In the genomic region with DNA sequence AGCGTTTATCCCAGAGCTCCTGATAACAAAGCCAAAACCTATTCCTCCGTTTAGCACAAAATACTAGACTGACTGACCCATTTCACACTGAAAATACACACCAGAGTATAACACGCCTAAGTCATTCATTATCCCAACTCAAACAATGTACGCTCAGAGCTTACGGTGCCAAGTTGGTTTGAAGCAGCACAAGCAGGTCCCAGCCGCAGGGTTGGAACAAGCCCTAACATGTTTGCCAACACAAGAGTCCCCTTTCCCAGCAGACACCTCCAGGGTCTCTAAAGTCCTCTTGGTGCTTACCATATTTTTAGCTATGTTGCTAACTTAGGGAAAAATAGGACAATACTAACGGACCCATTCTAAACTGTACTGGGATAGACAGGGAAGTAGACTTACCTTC, we compare ENCODE assay signal across 24 mouse cellular contexts. TPM values are rescaled to one million over a fixed set of nuclear protein-coding genes. Genes with fewer than 3 reads are reported as not detected.
A peak's percentile ranks its signal among the peaks of the same experiment; 100 is the strongest.
DNase-seq lines count a peak whose midpoint lies in the region; ATAC-seq and TF ChIP-seq lines count a peak whose summit lies in the region.
"Had no signal": no experiment of that assay in that cellular context is flagged by ENCODE, and none has a peak within 500 bp of the region (broad histone marks: within the 10 kb centered on the region; RNA-seq: fewer than 3 reads in every experiment).

No protein-coding gene starts in this region.

- no peak for TF ChIP-seq EP300 in liver, postnatal 0 days (IDR thresholded peaks at IDR 0.05; ENCODE audit: low read depth)

- no peak for TF ChIP-seq CTCF in liver, postnatal 0 days (IDR thresholded peaks at IDR 0.05; ENCODE audit: low read depth)

- no peak overlapping the region for H3K4me3 ChIP-seq in forebrain, embryonic 16.5 days (replicated peaks; ENCODE audit: low read length)
- H3K4me3 ChIP-seq in forebrain, embryonic 15.5 days, result no peak overlapping the region
- H3K4me3 ChIP-seq in liver, postnatal 0 days (ENCODE audit: low read depth, low read length), result no peak overlapping the region
- no peak overlapping the region for H3K4me3 ChIP-seq in liver, embryonic 11.5 days (ENCODE audit: low read depth, low read length)
- H3K4me3 ChIP-seq in ES-E14 (ENCODE audit: insufficient read depth in 1 of 2, low read depth in 1 of 2, low read length in 2 of 2, poor library complexity in 1 of 2, severe bottlenecking in 1 of 2), result 0 out of 4 replicates have a peak overlapping the region, but pooled peaks of 1 of the 2 experiments have one; percentile 22
- H3K4me3 ChIP-seq: liver, embryonic 15.5 days; lung, embryonic 15.5 days had no signal

- no peaks in the 10 kb centered on the region for H3K27me3 ChIP-seq in forebrain, embryonic 16.5 days (replicated peaks; ENCODE audit: control insufficient read depth, insufficient read depth, low read length)
- H3K27me3 ChIP-seq in forebrain, embryonic 15.5 days, result no peaks in the 10 kb centered on the region
- no peaks in the 10 kb centered on the region for H3K27me3 ChIP-seq in liver, postnatal 0 days (ENCODE audit: insufficient read depth, low read length)
- no peaks in the 10 kb centered on the region for H3K27me3 ChIP-seq in liver, embryonic 11.5 days (replicated peaks; ENCODE audit: control insufficient read depth, insufficient read depth, low read length)
- H3K27me3 ChIP-seq: liver, embryonic 15.5 days; lung, embryonic 15.5 days; Patski had no signal

- H3K4me2 ChIP-seq in forebrain, embryonic 16.5 days (ENCODE audit: low read length), result no peak overlapping the region
- no peak overlapping the region for H3K4me2 ChIP-seq in forebrain, embryonic 15.5 days (replicated peaks)
- no peak overlapping the region for H3K4me2 ChIP-seq in liver, postnatal 0 days (ENCODE audit: low read depth, low read length)
- no peak overlapping the region for H3K4me2 ChIP-seq in liver, embryonic 11.5 days
- H3K4me2 ChIP-seq: liver, embryonic 15.5 days; lung, embryonic 15.5 days; midbrain, embryonic 11.5 days had no signal

- WGBS in forebrain, embryonic 16.5 days, result 45% methylated on average over 7 of the region's 7 CpGs
- 56% methylated on average over 7 of the region's 7 CpGs for WGBS in forebrain, embryonic 15.5 days
- 69% methylated on average over 7 of the region's 7 CpGs for WGBS in liver, postnatal 0 days (ENCODE audit: insufficient replicate concordance)
- WGBS in liver, embryonic 11.5 days, result 89% methylated on average over 7 of the region's 7 CpGs

- DNase-seq in liver, postnatal 0 days, result no peak
- no peak for DNase-seq in liver, embryonic 11.5 days (ENCODE audit: low spot score)
- no peak for DNase-seq in ES-E14 (ENCODE audit: low read depth, low spot score)
- DNase-seq in ovary, adult 18-20 months (ENCODE audit: low spot score), result no peak
- DNase-seq: adrenal gland, adult 2 months; adrenal gland, postnatal 36 days; cerebellum, postnatal 14 days; heart, postnatal 14 days; layer of hippocampus, postnatal 36 days; left cerebral cortex, postnatal 4 days; right cerebral cortex, adult 18-20 months; spleen, adult 18-20 months; thymus, postnatal 4 days had no signal

- H3K36me3 ChIP-seq in forebrain, embryonic 16.5 days (ENCODE audit: control insufficient read depth, insufficient read depth), result no peaks in the 10 kb centered on the region
- no peaks in the 10 kb centered on the region for H3K36me3 ChIP-seq in forebrain, embryonic 15.5 days
- no peaks in the 10 kb centered on the region for H3K36me3 ChIP-seq in liver, postnatal 0 days (replicated peaks; ENCODE audit: insufficient read depth, low read length)
- no peaks in the 10 kb centered on the region for H3K36me3 ChIP-seq in liver, embryonic 11.5 days (ENCODE audit: control insufficient read depth, insufficient read depth, low read length)
- no peaks in the 10 kb centered on the region for H3K36me3 ChIP-seq in ES-E14 (ENCODE audit: control insufficient read depth, insufficient read depth, low read length, poor library complexity, severe bottlenecking)
- H3K36me3 ChIP-seq: liver, embryonic 15.5 days; lung, embryonic 15.5 days had no signal

- peak; percentile 29; the same call in 1 of the 2 replicates for ATAC-seq in forebrain, embryonic 16.5 days
- ATAC-seq in forebrain, embryonic 15.5 days (replicated peaks), result no peak
- 0 out of 2 replicates have a peak, but pooled peaks have one; percentile 34 for ATAC-seq in liver, postnatal 0 days
- no peak for ATAC-seq in liver, embryonic 11.5 days (replicated peaks; ENCODE audit: low FRiP score)
- no peak for ATAC-seq in megakaryocyte-erythroid progenitor cell, adult 5-6 weeks (replicated peaks; ENCODE audit: low FRiP score, low TSS enrichment, poor library complexity, severe bottlenecking)
- ATAC-seq: activated CD4-positive, CD25-positive, alpha-beta regulatory T cell, adult 4 months; CD4-positive, CD25-positive, alpha-beta regulatory T cell, adult 4 months; hindbrain, postnatal 0 days; midbrain, embryonic 16.5 days; Patski had no signal

- H3K27ac ChIP-seq in forebrain, embryonic 16.5 days (ENCODE audit: low read length), result no peak overlapping the region
- H3K27ac ChIP-seq in forebrain, embryonic 15.5 days (replicated peaks), result no peak overlapping the region
- no peak overlapping the region for H3K27ac ChIP-seq in liver, postnatal 0 days (ENCODE audit: low read depth)
- no peak overlapping the region for H3K27ac ChIP-seq in liver, embryonic 11.5 days (ENCODE audit: low read depth, low read length)
- no peak overlapping the region for H3K27ac ChIP-seq in ES-E14 (ENCODE audit: insufficient read depth, low read depth, low read length, poor library complexity, severe bottlenecking)
- H3K27ac ChIP-seq: hindbrain, postnatal 0 days; liver, embryonic 15.5 days; lung, embryonic 15.5 days had no signal

- peaks cover 36% of the 10 kb centered on the region for H3K4me1 ChIP-seq in forebrain, embryonic 16.5 days (replicated peaks; ENCODE audit: control insufficient read depth, insufficient read depth, low read length)
- H3K4me1 ChIP-seq in forebrain, embryonic 15.5 days, result peaks cover 74% of the 10 kb centered on the region
- 0 out of 2 replicates have a peak, but pooled peaks cover 2% of the 10 kb centered on the region for H3K4me1 ChIP-seq in liver, postnatal 0 days (ENCODE audit: insufficient read depth)
- H3K4me1 ChIP-seq in liver, embryonic 11.5 days (replicated peaks; ENCODE audit: control insufficient read depth, insufficient read depth, low read length), result peaks cover 30% of the 10 kb centered on the region
- H3K4me1 ChIP-seq in ES-E14 (ENCODE audit: control insufficient read depth in 2 of 2, insufficient read depth in 2 of 2, low read length in 2 of 2, poor library complexity in 1 of 2), result peaks cover 10 to 14% of the 10 kb centered on the region in 2 experiments; a peak in 3 of 4 replicates

- no peak overlapping the region for H3K9ac ChIP-seq in forebrain, embryonic 16.5 days (replicated peaks; ENCODE audit: low read depth, low read length)
- H3K9ac ChIP-seq in forebrain, embryonic 15.5 days (replicated peaks), result no peak overlapping the region
- H3K9ac ChIP-seq in liver, postnatal 0 days (replicated peaks), result no peak overlapping the region
- no peak overlapping the region for H3K9ac ChIP-seq in liver, embryonic 11.5 days (ENCODE audit: low read depth, low read length)
- H3K9ac ChIP-seq in ES-E14 (ENCODE audit: insufficient read depth, low read depth, low read length, poor library complexity, severe bottlenecking), result peak overlapping the region; percentile 53; the same call in 1 of the 2 replicates
- H3K9ac ChIP-seq: liver, embryonic 15.5 days; lung, embryonic 15.5 days had no signal

- no peaks in the 10 kb centered on the region for H3K9me3 ChIP-seq in forebrain, embryonic 16.5 days (ENCODE audit: control insufficient read depth, low read length)
- H3K9me3 ChIP-seq in forebrain, embryonic 15.5 days, result no peaks in the 10 kb centered on the region
- no peaks in the 10 kb centered on the region for H3K9me3 ChIP-seq in liver, postnatal 0 days (ENCODE audit: low read length)
- H3K9me3 ChIP-seq in liver, embryonic 11.5 days (ENCODE audit: control insufficient read depth, low read length), result no peaks in the 10 kb centered on the region
- no peaks in the 10 kb centered on the region for H3K9me3 ChIP-seq in ES-E14 (ENCODE audit: control insufficient read depth, insufficient read depth, low read depth, low read length)
- H3K9me3 ChIP-seq: liver, embryonic 15.5 days; lung, embryonic 15.5 days had no signal

- in situ Hi-C loops in ES-E14 (cut with MboI; ENCODE audit: low sequenced_read_pairs in 2 of 2, unreplicated experiment in 2 of 2), result no loop called here

TF ChIP-seq in ES-E14, 5 proteins besides CTCF, POLR2A, EP300 and RAD21:
- TF ChIP-seq ZC3H11A (IDR thresholded peaks at IDR 0.05; ENCODE audit: borderline replicate concordance, low read depth, low read length) (no peak), MAFK (IDR thresholded peaks at IDR 0.05; ENCODE audit: insufficient read depth, low read depth, low read length) (no peak), CHD2 (IDR thresholded peaks at IDR 0.05; ENCODE audit: low read depth, low read length) (no peak), ZNF384 (IDR thresholded peaks at IDR 0.05; ENCODE audit: low read depth, low read length) (no peak), HCFC1 (IDR thresholded peaks at IDR 0.05; ENCODE audit: borderline replicate concordance, insufficient read depth, low read length) (no peak)

RNA-seq across cellular contexts. Expression of gene Hs2st1, which starts 14.8 kb away (rescaled TPM):
- polyA plus RNA-seq in forebrain, embryonic 16.5 days (2015; fragmentation: Nextera tagmentation; extraction: Ambion mirVana), result 16.3 and 17.7 TPM in 2 replicates
- polyA plus RNA-seq in forebrain, embryonic 15.5 days (2015; fragmentation: Nextera tagmentation; extraction: Ambion mirVana), result 19.7 and 21.5 TPM in 2 replicates
- 1.5 and 1.9 TPM in 2 replicates for polyA plus RNA-seq in liver, postnatal 0 days (2015; fragmentation: Nextera tagmentation; extraction: Ambion mirVana)
- 7.2 and 7.3 TPM in 2 replicates for polyA plus RNA-seq in liver, embryonic 11.5 days (2014; fragmentation: Nextera tagmentation; extraction: Ambion mirVana)
- total RNA-seq in ES-E14 (2012; rRNA removed), result 29.2 and 29.9 TPM in 2 replicates
- total RNA-seq in megakaryocyte-erythroid progenitor cell, adult 5-6 weeks (2014; fragmentation: Nextera tagmentation), result 11.6 and 14.2 TPM in 2 replicates
- total RNA-seq in megakaryocyte-erythroid progenitor cell, adult 5-6 weeks (2017), result 9.9 and 11.4 TPM in 2 replicates

RNA-seq across cellular contexts. Expression of gene Selenof, which starts 15.0 kb away (rescaled TPM):
- polyA plus RNA-seq in forebrain, embryonic 16.5 days (2015; fragmentation: Nextera tagmentation; extraction: Ambion mirVana), result 538 and 568 TPM in 2 replicates
- polyA plus RNA-seq in forebrain, embryonic 15.5 days (2015; fragmentation: Nextera tagmentation; extraction: Ambion mirVana), result 528 and 529 TPM in 2 replicates
- polyA plus RNA-seq in liver, postnatal 0 days (2015; fragmentation: Nextera tagmentation; extraction: Ambion mirVana), result 271 and 284 TPM in 2 replicates
- polyA plus RNA-seq in liver, embryonic 11.5 days (2014; fragmentation: Nextera tagmentation; extraction: Ambion mirVana), result 369 and 370 TPM in 2 replicates
- 513 and 583 TPM in 2 replicates for total RNA-seq in ES-E14 (2012; rRNA removed)
- 228 and 242 TPM in 2 replicates for total RNA-seq in megakaryocyte-erythroid progenitor cell, adult 5-6 weeks (2014; fragmentation: Nextera tagmentation)
- total RNA-seq in megakaryocyte-erythroid progenitor cell, adult 5-6 weeks (2017), result 570 and 661 TPM in 2 replicates

Comparison
In these comparisons a context has a peak if more than half of its experiments do, and no peak if none do; other contexts are left out.
1. ATAC-seq: peak in forebrain, embryonic 16.5 days (single experiment) and liver, postnatal 0 days (single experiment); none in forebrain, embryonic 15.5 days (single experiment), liver, embryonic 11.5 days (single experiment) and megakaryocyte-erythroid progenitor cell, adult 5-6 weeks (single experiment).